Mouse (Mus musculus) heart, adult 2 months (tissue): ENCODE data around the gene Rcor1. TPM values are rescaled to one million over a fixed set of nuclear protein-coding genes. Genes with fewer than 3 reads are reported as not detected.

Experiments used
- DNase-seq, 2 experiments: peaks; one replicate each; pipeline ENCODE4 v3.0.0; 2021
- H3K27ac ChIP-seq: fragments of 200-600 bp; 2 replicates; pipeline ENCODE4 v1.8.1; 2022
- H3K27me3 ChIP-seq: fragments of 200-500 bp; 2 replicates; pipeline ENCODE4 v1.6.1; 2012; ENCODE audit warnings: mild to moderate bottlenecking, low read length, inconsistent platforms, mixed read lengths; ENCODE audit not compliant: control insufficient read depth, insufficient read depth
- H3K36me3 ChIP-seq: fragments of 200-500 bp; 2 replicates; pipeline ENCODE4 v1.6.1; 2012; ENCODE audit warnings: low read length, inconsistent platforms; ENCODE audit not compliant: control insufficient read depth, insufficient read depth
- H3K4me1 ChIP-seq: fragments of 200-500 bp; 2 replicates; pipeline ENCODE4 v1.6.1; 2011; ENCODE audit warnings: low read length; ENCODE audit not compliant: control insufficient read depth, insufficient read depth
- H3K4me3 ChIP-seq: fragments of 200-600 bp; 2 replicates; pipeline ENCODE4 v1.8.1; 2022
- H3K79me2 ChIP-seq: fragments of 200-500 bp; replicated peaks from 2 replicates; pipeline ENCODE4 v1.6.1; 2012; ENCODE audit warnings: mild to moderate bottlenecking, inconsistent platforms, low read length, moderate library complexity, mixed read lengths; ENCODE audit not compliant: control insufficient read depth, insufficient read depth
- H3K9ac ChIP-seq: fragments of 200-500 bp; 2 replicates; pipeline ENCODE4 v1.6.1; 2012; ENCODE audit warnings: low read depth, mild to moderate bottlenecking, control low read depth, inconsistent platforms, low read length, mixed read lengths
- CTCF ChIP-seq: fragments of 200-600 bp; IDR thresholded peaks from 2 replicates; pipeline ENCODE4 v1.8.1; 2022; ENCODE audit warnings: antibody characterized with exemption, mild to moderate bottlenecking, moderate library complexity
- EP300 ChIP-seq: fragments of 200-500 bp; IDR thresholded peaks from 2 replicates; pipeline ENCODE4 v1.6.1; 2011; ENCODE audit warnings: low read depth, low read length, control low read depth; ENCODE audit not compliant: insufficient read depth
- POLR2A ChIP-seq: fragments of 200-500 bp; IDR thresholded peaks from 2 replicates; pipeline ENCODE4 v1.6.1; 2011; ENCODE audit warnings: mild to moderate bottlenecking, low read depth, low read length, control low read depth; ENCODE audit not compliant: insufficient read depth
- WGBS: fragments of 180-500 bp; shearing (Covaris S2); methylation state at CpG from one replicate; pipeline ENCODE4 v1.1.7; 2018; 5-methylcytosine and 5-hydroxymethylcytosine counted together
- intact Hi-C: fragments of 180-260 bp; cut with DNase I; formaldehyde crosslinking; loops from one replicate; pipeline ENCODE4 v1.15.1; 2025
- long read RNA-seq: library from polyadenylated mRNA; stranded (forward); transcript quantifications from one replicate; pipeline ENCODE4 v2.0.0, GENCODE M21; 2021
- polyA plus RNA-seq: library from polyadenylated mRNA; depleted of rRNA; stranded (reverse); fragments of >200 nt; gene quantifications from 2 replicates; pipeline ENCODE4 v1.2.3, GENCODE M21; 2012; rRNA removed
- total RNA-seq, 2 experiments: library from RNA; stranded (reverse); gene quantifications; 2 replicates each; pipeline ENCODE4 v1.2.3; 2021

The Rcor1 gene
- total RNA-seq = 10 to 100 TPM; 13.9 to 14.8 TPM
- 5.9 and 9.9 TPM in 2 replicates for polyA plus RNA-seq
- long read RNA-seq, full-length matches to known transcripts = 10 of 14 reads
- long read RNA-seq, partial matches to known transcripts = 0 of 14 reads
- long read RNA-seq, other reads (novel, unspliced or antisense) = 4 of 14 reads

DNA sequence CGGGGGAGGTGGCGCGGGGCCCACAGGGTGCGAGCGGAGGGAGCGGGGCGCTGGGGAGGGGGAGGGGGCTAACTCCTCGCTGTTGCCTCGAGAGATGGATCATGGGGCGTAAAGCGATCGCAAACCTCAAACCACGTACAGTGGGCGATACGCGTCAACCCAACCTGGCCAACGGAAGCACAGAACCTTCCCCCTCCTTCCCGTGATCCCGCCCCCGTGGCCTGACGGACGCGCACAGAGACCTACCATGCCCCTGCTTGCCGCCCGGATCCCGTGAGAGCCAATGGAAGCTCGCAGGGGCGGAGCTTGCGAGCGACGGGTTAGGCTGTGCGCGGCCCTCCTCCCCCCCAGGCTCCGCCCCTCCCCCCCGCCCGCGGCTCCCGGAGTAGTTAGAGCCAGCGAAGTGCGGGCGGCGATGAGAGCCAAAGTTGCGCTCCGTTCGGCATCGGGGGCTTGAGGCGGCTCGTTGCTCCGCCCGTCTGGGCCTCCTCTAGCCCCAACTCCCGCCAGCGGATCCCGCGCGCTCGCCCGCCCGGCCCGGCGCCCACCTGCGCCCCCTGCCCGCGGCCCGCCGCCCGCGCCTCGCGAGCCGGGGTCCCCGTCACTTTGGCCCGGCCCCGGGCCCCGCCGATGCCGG, at the start of gene Rcor1:
Rcor1 (plus strand) TSS at position 376 of the 637 bp plus-strand sequence.
- H3K4me1 ChIP-seq = peaks cover 7% of the 10 kb centered on the region
- peak within 1 kb of the TSS; percentile 89 for H3K4me3 ChIP-seq
- WGBS = under 1% methylated on average over 69 of the region's 76 CpGs
- peak within 1 kb of the TSS; percentile 98 for H3K9ac ChIP-seq
- peaks cover 7% of the 10 kb centered on the region for H3K36me3 ChIP-seq
- 0 out of 2 replicates have a peak, but pooled peaks cover 3% of the 10 kb centered on the region for H3K79me2 ChIP-seq
- H3K27me3 ChIP-seq = no peaks in the 10 kb centered on the region
- TF ChIP-seq CTCF (no peak), EP300 (0 out of 2 replicates have a peak, but pooled peaks have one; percentile 41), POLR2A (peak; percentile 79; the same call in 1 of the 2 replicates)
- intact Hi-C loops = loop anchor here (5.0 kb wide), 1 partner anchor 47 kb away; no protein-coding TSS in a partner anchor
- peak within 1 kb of the TSS; percentile 95 for H3K27ac ChIP-seq
- peak; percentile 99 to 100 for DNase-seq

DNA sequence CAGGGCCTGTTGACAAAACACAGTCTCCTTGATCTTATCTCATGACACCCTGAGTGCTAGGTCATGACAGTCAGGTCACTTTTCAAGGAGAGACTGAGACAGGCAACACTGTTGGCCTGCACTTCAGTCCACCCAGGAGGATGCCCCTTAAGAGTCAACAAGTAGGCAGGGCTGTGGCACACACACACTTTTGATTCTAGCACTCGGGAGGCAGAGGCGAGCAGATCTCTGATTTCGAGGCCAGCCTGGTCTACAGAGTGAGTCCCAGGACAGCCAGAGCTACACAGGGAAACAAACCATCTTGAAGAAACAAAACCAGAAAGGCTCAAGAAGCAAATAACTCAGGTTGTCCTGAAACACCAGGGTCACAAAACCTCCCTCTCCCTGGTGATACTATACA, 49.7 kb upstream of the Rcor1 start:
- 90% methylated on average over 3 of the region's 3 CpGs for WGBS
- Histone ChIP-seq H3K4me3 (no peak overlapping the region), H3K36me3 (no peaks in the 10 kb centered on the region), H3K9ac (no peak overlapping the region), H3K79me2 (no peaks in the 10 kb centered on the region), H3K27ac (no peak overlapping the region), H3K4me1 (peaks cover 1% of the 10 kb centered on the region; the same call in 1 of the 2 replicates), H3K27me3 (no peaks in the 10 kb centered on the region)
- no peak for DNase-seq
- TF ChIP-seq POLR2A (no peak), EP300 (no peak), CTCF (no peak)
- intact Hi-C loops = no loop called here

DNA sequence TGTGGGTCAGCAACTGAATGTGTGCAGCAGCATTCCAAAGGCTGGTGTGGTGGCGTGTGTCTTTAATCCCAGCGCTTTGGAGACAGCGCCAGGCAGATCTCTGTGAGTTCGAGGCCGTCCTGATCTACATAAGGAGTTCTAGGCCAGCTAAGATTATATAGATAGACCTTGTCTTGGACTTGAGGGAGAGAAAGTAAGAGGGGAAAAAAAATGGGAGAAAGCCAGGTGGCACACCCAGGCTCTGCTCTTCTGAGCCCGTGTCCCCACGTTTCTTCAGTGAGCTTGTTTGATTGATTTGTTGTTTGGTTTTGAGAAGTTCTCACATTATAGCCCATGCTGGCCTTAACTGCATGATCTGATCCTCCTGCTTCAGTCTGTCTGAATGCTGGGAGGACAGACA, 48.7 kb upstream of the Rcor1 start:
- 92% methylated on average over 7 of the region's 7 CpGs for WGBS
- Histone ChIP-seq H3K79me2 (no peaks in the 10 kb centered on the region), H3K4me3 (no peak overlapping the region), H3K27ac (no peak overlapping the region), H3K4me1 (peaks cover 1% of the 10 kb centered on the region; the same call in 1 of the 2 replicates), H3K9ac (no peak overlapping the region), H3K27me3 (no peaks in the 10 kb centered on the region), H3K36me3 (no peaks in the 10 kb centered on the region)
- no peak for DNase-seq
- intact Hi-C loops = loop anchor here (5.0 kb wide), 1 partner anchor 47 kb away; the partner anchor contains the start of gene Rcor1
- no peak for TF ChIP-seq EP300
- no peak for TF ChIP-seq CTCF
- TF ChIP-seq POLR2A = no peak

DNA sequence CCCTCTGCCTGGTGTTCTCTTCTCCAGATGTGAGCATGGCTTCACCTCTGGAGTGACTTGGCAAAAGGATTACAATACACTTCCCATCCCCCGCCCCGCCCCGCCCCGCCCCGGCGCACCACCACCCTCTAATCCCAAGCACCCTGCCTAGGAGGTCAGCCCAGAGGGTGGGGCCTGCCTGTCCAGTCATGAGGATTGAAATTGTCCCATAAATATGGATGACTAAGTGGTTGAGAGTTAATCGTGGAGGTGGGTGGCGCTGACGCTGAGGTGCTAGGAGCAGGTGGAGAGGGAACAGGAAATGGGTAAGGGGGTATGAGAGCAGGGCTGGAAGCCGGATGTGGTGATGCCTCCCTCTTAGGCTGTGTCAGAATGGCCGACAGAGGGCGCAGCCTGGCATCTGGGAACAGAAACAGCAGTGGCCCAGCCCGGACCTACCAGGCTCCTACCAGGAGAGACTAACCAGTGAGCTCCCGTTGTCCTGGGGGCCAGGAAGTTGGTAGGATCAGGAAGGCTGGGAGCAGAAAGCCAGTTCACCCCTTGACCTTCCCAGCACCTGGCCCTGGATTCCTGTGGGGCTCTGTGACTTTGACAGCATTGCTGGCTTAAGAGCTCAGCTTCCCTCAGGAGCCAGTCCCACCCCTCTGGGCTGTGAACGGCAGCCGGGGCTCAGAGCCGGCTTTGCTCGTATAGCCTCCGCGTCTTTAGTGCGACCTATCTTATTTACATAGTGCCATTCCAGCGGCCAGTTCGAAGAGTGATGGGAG, 47.6 kb upstream of the Rcor1 start:
- intact Hi-C loops = loop anchor here (1.0 to 5.0 kb wide), 2 partner anchors 46 to 55 kb away; partner anchors contain the start of gene Rcor1

DNA sequence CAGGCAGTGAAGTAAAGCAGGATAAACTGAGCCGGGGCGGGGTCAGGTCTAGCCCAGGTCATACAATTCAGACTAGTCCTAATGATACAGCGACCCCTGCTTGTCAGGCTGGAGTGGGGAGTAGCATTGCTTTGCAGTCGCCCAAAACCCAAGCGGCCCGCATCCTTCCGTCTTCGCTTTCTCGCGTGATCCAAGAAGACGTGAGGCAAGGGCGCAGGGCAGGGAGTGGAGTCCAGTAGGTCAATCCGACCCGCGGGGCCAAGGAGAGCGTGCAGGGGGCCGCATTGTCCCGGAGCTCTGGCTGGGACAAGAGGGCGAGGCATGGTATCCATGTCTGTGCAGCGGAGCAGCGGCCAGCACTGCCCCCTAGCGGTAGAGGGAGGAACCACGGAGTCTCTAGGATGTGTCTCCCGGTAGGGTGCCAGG, 47.0 kb upstream of the Rcor1 start:
- Histone ChIP-seq H3K79me2 (no peaks in the 10 kb centered on the region), H3K27me3 (no peaks in the 10 kb centered on the region), H3K9ac (peak overlapping the region; percentile 83), H3K36me3 (no peaks in the 10 kb centered on the region), H3K4me1 (peaks cover 1% of the 10 kb centered on the region; the same call in 1 of the 2 replicates), H3K4me3 (peak overlapping the region; percentile 61), H3K27ac (peak overlapping the region; percentile 70)
- peak; percentile 92 to 95 for DNase-seq
- 0% methylated on average over 24 of the region's 24 CpGs for WGBS
- intact Hi-C loops = loop anchor here (1.0 to 5.0 kb wide), 2 partner anchors 45 to 56 kb away; partner anchors contain the start of gene Rcor1
- TF ChIP-seq EP300 (no peak), CTCF (peak; percentile 86), POLR2A (0 out of 2 replicates have a peak, but pooled peaks have one; percentile 24)

More for the DNA sequence above, 47.6 kb upstream of the Rcor1 start:
- no peak for TF ChIP-seq EP300
- peak; percentile 57 for TF ChIP-seq CTCF
- TF ChIP-seq POLR2A = no peak; the same call in 1 of the 2 replicates
- H3K4me1 ChIP-seq = peaks cover 1% of the 10 kb centered on the region; the same call in 1 of the 2 replicates
- H3K79me2 ChIP-seq = no peaks in the 10 kb centered on the region
- 10% methylated on average over 23 of the region's 23 CpGs for WGBS
- peak overlapping the region; percentile 70 for H3K27ac ChIP-seq
- peak overlapping the region; percentile 61 for H3K4me3 ChIP-seq
- no peaks in the 10 kb centered on the region for H3K27me3 ChIP-seq
- H3K9ac ChIP-seq = peak overlapping the region; percentile 47
- DNase-seq = peak; percentile 76 to 77
- H3K36me3 ChIP-seq = no peaks in the 10 kb centered on the region
